Mouse (Mus musculus) c-Kit-positive CD71-positive TER-119-positive erythroid progenitor cells, embryonic 14.5 days (primary cell): ENCODE data around the gene Wnt5b.

Experiments
- DNase-seq: peaks from one replicate; pipeline ENCODE4 v3.0.0-alpha.2; 2013; ENCODE audit warnings: low spot score

Gene Wnt5b

GRCm38 (mm10) chr6:119450965-119451943 is 92.9 kb downstream of the Wnt5b start:
- no peak for DNase-seq

- DNase-seq, result no peak
These were observed 95.1 kb downstream of the Wnt5b start for GRCm38 (mm10) chr6:119449060-119449499.

GRCm38 (mm10) chr6:119448321-119449059 is 95.7 kb downstream of the Wnt5b start:
- no peak for DNase-seq

GRCm38 (mm10) chr6:119445671-119446607 is 98.2 kb downstream of the Wnt5b start:
- DNase-seq, result no peak

- DNase-seq, result peak; percentile 77
These were observed 100.2 kb downstream of the Wnt5b start for GRCm38 (mm10) chr6:119443742-119444645.

GRCm38 (mm10) chr6:119442729-119443128 is 101.4 kb downstream of the Wnt5b start:
- DNase-seq, result peak; percentile 30

- DNase-seq, result no peak
These were observed 106.0 kb downstream of the Wnt5b start for GRCm38 (mm10) chr6:119437894-119438761.

- no peak for DNase-seq
These were observed 109.8 kb downstream of the Wnt5b start for GRCm38 (mm10) chr6:119434394-119434793.

GRCm38 (mm10) chr6:119431751-119432324 is 112.3 kb downstream of the Wnt5b start:
- no peak for DNase-seq

GRCm38 (mm10) chr6:119430508-119430907 is 113.6 kb downstream of the Wnt5b start:
- DNase-seq, result no peak

GRCm38 (mm10) chr6:119429311-119429710 is 114.8 kb downstream of the Wnt5b start:
- DNase-seq, result no peak

- peak; percentile 37 for DNase-seq
These were observed 115.5 kb downstream of the Wnt5b start for GRCm38 (mm10) chr6:119428611-119429010.

GRCm38 (mm10) chr6:119421001-119421400 is 123.1 kb downstream of the Wnt5b start:
- DNase-seq, result no peak

- DNase-seq, result no peak
These were observed 123.8 kb downstream of the Wnt5b start for GRCm38 (mm10) chr6:119420357-119420756.

- no peak for DNase-seq
These were observed 124.7 kb downstream of the Wnt5b start for GRCm38 (mm10) chr6:119419412-119419811.

- DNase-seq, result no peak
These were observed 125.5 kb downstream of the Wnt5b start for GRCm38 (mm10) chr6:119418392-119419251.

GRCm38 (mm10) chr6:119417821-119418220 is 126.3 kb downstream of the Wnt5b start:
- no peak for DNase-seq

- DNase-seq, result peak; percentile 73
These were observed 126.8 kb downstream of the Wnt5b start, which contains the start of gene Adipor2 for GRCm38 (mm10) chr6:119417354-119417753. Gene Adipor2 (minus strand): TSS chr6:119417704.
